ENCODE assay signal across 9 mouse cellular contexts in genomic region chr2:181706668-181707067, GRCm38 (mm10). TPM values are rescaled to one million over a fixed set of nuclear protein-coding genes. Genes with fewer than 3 reads are reported as not detected.
DNase-seq lines count a peak whose midpoint lies in the region; ATAC-seq and TF ChIP-seq lines count a peak whose summit lies in the region.
"Had no signal": no experiment of that assay in that cellular context is flagged by ENCODE, and none has a peak within 500 bp of the region (broad histone marks: within the 10 kb centered on the region; RNA-seq: fewer than 3 reads in every experiment).

No protein-coding gene starts in this region.

- H3K27me3 ChIP-seq in kidney, adult 2 months (replicated peaks; ENCODE audit: control insufficient read depth, insufficient read depth, low read length), result no peaks in the 10 kb centered on the region
- H3K27me3 ChIP-seq in kidney, embryonic 15.5 days, result no peaks in the 10 kb centered on the region

- H3K4me2 ChIP-seq in kidney, embryonic 15.5 days, result no peak overlapping the region

- no peaks in the 10 kb centered on the region for H3K36me3 ChIP-seq in kidney, adult 2 months (ENCODE audit: control insufficient read depth, insufficient read depth, low read length)
- no peaks in the 10 kb centered on the region for H3K36me3 ChIP-seq in kidney, embryonic 15.5 days

- H3K4me3 ChIP-seq in kidney, adult 2 months (ENCODE audit: insufficient read depth, low read depth, low read length), result no peak overlapping the region
- no peak overlapping the region for H3K4me3 ChIP-seq in kidney, embryonic 15.5 days (replicated peaks)

- TF ChIP-seq POLR2A in kidney, adult 2 months (IDR thresholded peaks at IDR 0.05; ENCODE audit: low read depth, low read length), result no peak

- H3K9me3 ChIP-seq in kidney, embryonic 15.5 days (replicated peaks), result no peaks in the 10 kb centered on the region

- no peak overlapping the region for H3K9ac ChIP-seq in kidney, embryonic 15.5 days

- 41% methylated on average over 4 of the region's 4 CpGs for WGBS in kidney, adult 2 months
- WGBS in kidney, embryonic 15.5 days, result 38% methylated on average over 4 of the region's 4 CpGs

- ATAC-seq in kidney, embryonic 15.5 days (replicated peaks; ENCODE audit: low FRiP score), result no peak

- H3K4me1 ChIP-seq in kidney, adult 2 months (ENCODE audit: control insufficient read depth, insufficient read depth, low read length), result no peaks in the 10 kb centered on the region
- H3K4me1 ChIP-seq in kidney, embryonic 15.5 days, result no peaks in the 10 kb centered on the region

- DNase-seq in kidney, adult 2 months, result peak; percentile 20
- DNase-seq in CD4-positive helper T cell, adult 2 months (ENCODE audit: low read depth, low spot score), result peak; percentile 66
- peak; percentile 52 for DNase-seq in MN1 (ENCODE audit: low spot score)
- DNase-seq in lung, postnatal 36 days, result peak; percentile 61
- DNase-seq in right cerebral cortex, postnatal 36 days (ENCODE audit: low spot score in 2 of 2), result no peak
- no peak for DNase-seq in layer of hippocampus, postnatal 25 days (ENCODE audit: extremely low spot score in 1 of 2, low spot score in 1 of 2)

- no peak overlapping the region for H3K27ac ChIP-seq in kidney, adult 2 months (ENCODE audit: insufficient read depth, low read depth, low read length)
- no peak overlapping the region for H3K27ac ChIP-seq in kidney, embryonic 15.5 days

- TF ChIP-seq CTCF in kidney, adult 2 months (conservative IDR thresholded peaks at IDR 0.05; ENCODE audit: insufficient read depth, insufficient read length, low read depth, low read length), result no peak

RNA-seq across cellular contexts. Expression of gene Oprl1, which starts 8.1 kb away (rescaled TPM):
- 0.12 and 0.27 TPM in 2 replicates for polyA plus RNA-seq in kidney, adult 2 months (2012; rRNA removed)
- 0.36 and 1.9 TPM in 2 replicates for polyA plus RNA-seq in kidney, embryonic 15.5 days (2015; fragmentation: Nextera tagmentation; extraction: Ambion mirVana)
- total RNA-seq in layer of hippocampus, postnatal 25 days (2021), result 10 to 100 TPM; 44.6 to 52.6 TPM

RNA-seq across cellular contexts. Expression of gene Lkaaear1, which starts 8.4 kb away (rescaled TPM):
- not detected in 2 replicates for polyA plus RNA-seq in kidney, adult 2 months (2012; rRNA removed)
- polyA plus RNA-seq in kidney, embryonic 15.5 days (2015; fragmentation: Nextera tagmentation; extraction: Ambion mirVana), result 0.22 TPM in 1 of 2 replicates, not detected in the other
- total RNA-seq in layer of hippocampus, postnatal 25 days (2021), result not detected
- total RNA-seq: adrenal gland, postnatal 4 days had no signal
- polyA plus RNA-seq: large intestine, adult 2 months had no signal

RNA-seq across cellular contexts. Expression of gene Rgs19, which starts 12.9 kb away (rescaled TPM):
- polyA plus RNA-seq in kidney, adult 2 months (2012; rRNA removed), result 21.5 and 24.0 TPM in 2 replicates
- polyA plus RNA-seq in kidney, embryonic 15.5 days (2015; fragmentation: Nextera tagmentation; extraction: Ambion mirVana), result 56.6 and 61.7 TPM in 2 replicates
- 10 to 100 TPM; 32.2 to 39.5 TPM for total RNA-seq in layer of hippocampus, postnatal 25 days (2021)

RNA-seq across cellular contexts. Expression of gene Tcea2, which starts 26.6 kb away (rescaled TPM):
- polyA plus RNA-seq in kidney, adult 2 months (2012; rRNA removed), result 19.2 and 19.5 TPM in 2 replicates
- 25.6 and 25.9 TPM in 2 replicates for polyA plus RNA-seq in kidney, embryonic 15.5 days (2015; fragmentation: Nextera tagmentation; extraction: Ambion mirVana)
- total RNA-seq in layer of hippocampus, postnatal 25 days (2021), result 10 to 100 TPM; 53.7 to 65.7 TPM

RNA-seq across cellular contexts. Expression of gene Sox18, which starts 35.2 kb away (rescaled TPM):
- 53.9 and 59.0 TPM in 2 replicates for polyA plus RNA-seq in kidney, adult 2 months (2012; rRNA removed)
- 48.1 and 49.9 TPM in 2 replicates for polyA plus RNA-seq in kidney, embryonic 15.5 days (2015; fragmentation: Nextera tagmentation; extraction: Ambion mirVana)
- total RNA-seq in layer of hippocampus, postnatal 25 days (2021), result 10 to 100 TPM; 10.6 to 14.8 TPM

Comparison
In these comparisons a context has a peak if more than half of its experiments do, and no peak if none do; other contexts are left out.
1. DNase-seq: peak in kidney, adult 2 months (single experiment), CD4-positive helper T cell, adult 2 months (single experiment), MN1 (single experiment) and lung, postnatal 36 days (single experiment); none in right cerebral cortex, postnatal 36 days (0 of 2) and layer of hippocampus, postnatal 25 days (0 of 2).